Mouse (Mus musculus) testis, adult 2 months (tissue): ENCODE measurements at regions not wholly inside any gene's neighbourhood (a gene's known extent, or its start where the extent isn't known, plus 50 kb on each side); places are given as distances from the start of the nearest gene placed in this dataset.

Experiments
- CTCF ChIP-seq: fragments of 200-500 bp; IDR thresholded peaks from 2 replicates; pipeline ENCODE4 v1.5.1; 2012; ENCODE audit warnings: low read depth, mild to moderate bottlenecking, inconsistent platforms, low read length, moderate library complexity; ENCODE audit not compliant: control insufficient read depth, insufficient read depth, insufficient replicate concordance
- POLR2A ChIP-seq: fragments of 200-500 bp; IDR thresholded peaks from 2 replicates; pipeline ENCODE4 v1.6.1; 2012; ENCODE audit warnings: low read depth, mild to moderate bottlenecking, inconsistent platforms, low read length, moderate library complexity; ENCODE audit not compliant: control insufficient read depth

- no peak for TF ChIP-seq CTCF
- no peak for TF ChIP-seq POLR2A
Observed at GRCm38 (mm10) chr15:61127130-61127529, 204.3 kb upstream of the A1bg start.
